Mouse (Mus musculus) cortical plate, adult 2 months (tissue): ENCODE results near the gene Mcam. TPM values are rescaled to one million over a fixed set of nuclear protein-coding genes. Genes with fewer than 3 reads are reported as not detected.
A peak's percentile ranks its signal among the peaks of the same experiment; 100 is the strongest.
"Not testable (repeated sequence)": the region's sequence is repeated elsewhere in the genome, so short reads cannot be mapped to it uniquely, and the experiment has no call there.

Experiments
- H3K27ac ChIP-seq: fragments of 200-500 bp; 2 replicates; pipeline ENCODE4 v1.5.1; 2012; ENCODE audit warnings: low read length, control low read depth, inconsistent platforms; ENCODE audit not compliant: insufficient read depth
- H3K4me1 ChIP-seq: fragments of 200-500 bp; 2 replicates; pipeline ENCODE4 v1.6.1; 2011; ENCODE audit warnings: low read length; ENCODE audit not compliant: control insufficient read depth, insufficient read depth
- H3K4me3 ChIP-seq: fragments of 200-500 bp; 2 replicates; pipeline ENCODE4 v1.5.1; 2011; ENCODE audit warnings: mild to moderate bottlenecking, low read length, control low read depth; ENCODE audit not compliant: insufficient read depth
- CTCF ChIP-seq: fragments of 200-500 bp; IDR thresholded peaks from 2 replicates; pipeline ENCODE4 v1.5.1; 2011; ENCODE audit warnings: mild to moderate bottlenecking, control low read depth, low read length; ENCODE audit not compliant: insufficient read depth; ENCODE audit errors: extremely low read depth
- POLR2A ChIP-seq: fragments of 200-500 bp; IDR thresholded peaks from 2 replicates; pipeline ENCODE4 v1.6.1; 2011; ENCODE audit warnings: mild to moderate bottlenecking, low read length, control low read depth; ENCODE audit not compliant: insufficient read depth; ENCODE audit errors: extremely low read depth
- polyA plus RNA-seq: library from polyadenylated mRNA; depleted of rRNA; stranded (reverse); fragments of >200 nt; gene quantifications from 2 replicates; pipeline ENCODE4 v1.2.3, GENCODE M21; 2012

Mcam gene
- polyA plus RNA-seq, 1 experiment, result 27.4 TPM

- H3K27ac ChIP-seq, result 0 out of 2 replicates have a peak within 1 kb of the TSS, but pooled peaks have one; percentile 9
- no peak within 1 kb of the TSS for H3K4me3 ChIP-seq
- H3K4me1 ChIP-seq, result peaks cover 3% of the 10 kb centered on the region; the same call in 1 of the 2 replicates
- TF ChIP-seq CTCF (no peak), POLR2A (no peak)
Observed at GRCm38 (mm10) chr9:44107110-44107509, 27.2 kb upstream of the Mcam start, which contains the start of gene C1qtnf5. TSS of gene C1qtnf5 (plus strand) at chr9:44107245.

GRCm38 (mm10) chr9:44107557-44108179 is 26.6 kb upstream of the Mcam start:
- peaks cover 3% of the 10 kb centered on the region; the same call in 1 of the 2 replicates for H3K4me1 ChIP-seq
- 0 out of 2 replicates have a peak overlapping the region, but pooled peaks have one; percentile 9 for H3K27ac ChIP-seq
- no peak overlapping the region for H3K4me3 ChIP-seq
- TF ChIP-seq CTCF, result 0 out of 2 replicates have a peak, but pooled peaks have one; percentile 21
- no peak for TF ChIP-seq POLR2A

GRCm38 (mm10) chr9:44108269-44109055 is 25.8 kb upstream of the Mcam start:
- Histone ChIP-seq H3K27ac (no peak overlapping the region), H3K4me3 (no peak overlapping the region), H3K4me1 (peaks cover 3% of the 10 kb centered on the region; the same call in 1 of the 2 replicates)
- no peak for TF ChIP-seq POLR2A
- TF ChIP-seq CTCF, result no peak

DNA sequence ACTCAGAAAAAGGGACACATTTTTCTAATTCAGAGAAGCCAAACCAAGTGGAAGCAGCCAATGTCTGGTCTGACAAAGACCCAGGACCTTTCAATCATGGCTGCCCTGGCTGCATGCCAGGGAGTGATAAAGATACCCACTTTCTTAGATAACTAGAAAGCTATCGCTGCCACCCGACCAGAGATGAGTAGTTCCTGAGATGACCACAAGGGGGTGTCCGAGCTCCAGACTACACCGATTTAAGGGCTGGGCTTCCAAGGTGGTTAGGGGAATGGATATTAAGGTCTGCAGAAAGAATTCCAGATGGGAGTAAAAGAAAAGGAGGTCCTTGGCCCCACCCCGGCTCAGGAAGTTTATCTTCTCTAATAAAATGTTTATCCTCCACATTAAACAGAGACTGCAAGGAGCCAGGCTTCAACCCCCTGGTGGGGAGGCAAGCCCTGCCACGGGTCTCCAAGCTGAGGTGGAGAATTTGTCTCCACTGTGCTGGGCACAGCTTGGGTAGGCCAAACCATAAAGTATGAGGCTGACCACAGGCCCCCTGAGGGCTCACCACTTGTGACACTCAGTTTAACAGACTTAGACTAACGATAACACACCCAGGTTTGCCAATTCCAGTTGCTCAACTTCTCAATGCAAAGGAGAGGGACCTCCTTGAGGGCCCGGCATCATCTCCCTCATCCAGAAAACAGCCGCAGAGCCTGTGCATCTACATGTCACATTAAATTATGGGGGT is 24.7 kb upstream of the Mcam start:
- TF ChIP-seq POLR2A (no peak), CTCF (peak; percentile 79)
- Histone ChIP-seq H3K4me1 (peaks cover 3% of the 10 kb centered on the region; the same call in 1 of the 2 replicates), H3K4me3 (no peak overlapping the region), H3K27ac (no peak overlapping the region)

DNA sequence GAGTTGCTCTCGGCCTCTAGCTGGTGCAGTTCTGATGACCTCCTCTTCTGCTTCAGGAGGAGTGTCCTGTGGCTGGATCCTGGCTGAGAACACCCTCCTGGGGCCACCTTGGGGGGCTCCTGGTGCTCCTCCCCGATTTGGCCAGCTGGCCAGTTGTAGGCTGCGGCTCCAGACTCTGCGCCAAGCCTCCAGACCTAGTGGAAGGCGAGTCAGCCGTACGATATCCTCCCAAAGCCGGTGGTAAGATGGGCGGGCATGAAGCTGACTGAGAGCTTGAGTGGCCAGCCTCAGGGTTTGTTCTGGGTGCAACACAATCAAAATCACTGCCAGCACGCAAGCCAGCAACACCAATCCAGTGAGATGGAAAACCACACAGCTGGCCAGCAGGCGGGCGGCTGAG is 22.4 kb upstream of the Mcam start:
- not testable (repeated sequence) for H3K4me3 ChIP-seq, H3K4me1 ChIP-seq, H3K27ac ChIP-seq

- Histone ChIP-seq H3K27ac (no peak within 1 kb of the TSS), H3K4me3 (peak within 1 kb of the TSS; percentile 49), H3K4me1 (peaks cover 3% of the 10 kb centered on the region; the same call in 1 of the 2 replicates)
- TF ChIP-seq CTCF, result no peak
- peak; percentile 78; the same call in 1 of the 2 replicates for TF ChIP-seq POLR2A
Observed at GRCm38 (mm10) chr9:44113105-44113789, 21.0 kb upstream of the Mcam start, which contains the start of the genes Gm49380 and Rnf26. TSS of gene Gm49380 (minus strand) at chr9:44113500. TSS of gene Rnf26 (minus strand) at chr9:44113517.

DNA sequence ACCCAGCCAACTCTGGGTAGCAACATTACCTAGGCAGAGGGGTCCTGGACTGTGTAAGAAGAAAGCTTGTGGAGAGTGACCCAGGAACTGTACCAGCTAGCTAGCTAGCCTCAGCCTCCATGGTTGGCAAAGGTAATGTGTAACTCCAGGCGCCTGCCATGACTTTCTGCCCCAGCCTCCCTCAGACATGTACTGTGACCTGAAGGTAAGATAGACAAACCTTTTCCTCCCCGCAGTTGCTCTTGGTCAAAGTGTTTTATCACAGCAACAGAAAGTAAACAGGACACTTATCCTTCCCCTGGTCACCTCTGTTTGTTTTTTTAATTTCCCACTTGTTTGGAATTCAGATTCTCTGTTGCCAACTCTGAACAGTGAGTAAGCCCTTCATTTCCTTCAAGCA is 19.8 kb upstream of the Mcam start:
- TF ChIP-seq POLR2A, result no peak
- no peak for TF ChIP-seq CTCF
- Histone ChIP-seq H3K27ac (no peak overlapping the region), H3K4me1 (0 out of 2 replicates have a peak, but pooled peaks cover 2% of the 10 kb centered on the region), H3K4me3 (no peak overlapping the region)

DNA sequence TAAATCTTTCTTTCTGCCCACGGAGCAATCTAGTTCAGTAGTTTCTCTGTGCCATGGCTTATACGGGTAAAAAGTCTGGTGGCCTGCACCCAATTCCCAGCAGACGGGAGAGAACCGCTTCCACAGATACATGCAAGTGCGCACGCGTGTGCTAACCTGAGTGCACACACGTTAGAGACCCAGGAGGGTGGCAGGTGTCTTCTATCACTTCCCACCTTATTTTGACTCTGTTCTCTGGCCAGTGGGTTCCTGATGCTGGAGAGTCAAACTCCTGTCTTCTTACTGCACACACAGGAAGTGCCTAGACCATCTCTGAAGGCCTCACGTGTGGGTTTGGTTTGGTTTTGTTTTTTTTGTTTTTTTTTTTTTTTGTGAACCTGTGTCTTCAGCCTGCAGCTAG is 18.7 kb upstream of the Mcam start:
- Histone ChIP-seq H3K4me1 (no peaks in the 10 kb centered on the region), H3K4me3 (no peak overlapping the region), H3K27ac (no peak overlapping the region)
- no peak for TF ChIP-seq CTCF

DNA sequence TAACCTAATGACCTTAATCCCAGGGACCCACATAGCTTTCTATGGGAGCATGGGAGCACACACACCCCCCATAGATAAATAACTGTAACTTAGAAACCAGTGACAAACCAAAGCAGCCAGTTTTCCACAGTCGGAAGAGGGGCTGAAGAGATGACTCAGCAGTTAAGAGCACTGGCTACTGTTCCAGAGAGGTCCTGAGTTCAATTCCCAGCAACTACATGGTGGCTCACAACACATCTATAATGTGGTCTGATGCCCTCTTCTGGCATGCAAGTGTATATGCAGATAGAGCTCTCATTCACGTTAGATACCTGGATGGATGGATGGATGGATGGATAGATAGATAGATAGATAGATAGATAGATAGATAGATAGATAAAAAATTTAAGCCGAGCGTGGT is 18.1 kb upstream of the Mcam start:
- Histone ChIP-seq H3K27ac (no peak overlapping the region), H3K4me3 (no peak overlapping the region), H3K4me1 (no peaks in the 10 kb centered on the region)
- TF ChIP-seq CTCF (no peak), POLR2A (no peak)
